Mouse (Mus musculus) embryonic facial prominence, embryonic 12.5 days (tissue): Measurements from ENCODE around the gene Cltrn. TPM values are rescaled to one million over a fixed set of nuclear protein-coding genes. Genes with fewer than 3 reads are reported as not detected.
A peak's percentile ranks its signal among the peaks of the same experiment; 100 is the strongest.

Source experiments
- ATAC-seq: fragments of 200-750 bp; cut with Nextera tagmentation; 2 replicates; pipeline ENCODE4 v1.8.0; 2017; ENCODE audit not compliant: insufficient number of reproducible peaks, insufficient read depth, low FRiP score, low TSS enrichment
- H3K27ac ChIP-seq: fragments of 300-500 bp; sonication (generic); 2 replicates; pipeline ENCODE4 v1.5.1; 2016; ENCODE audit warnings: mild to moderate bottlenecking
- H3K27me3 ChIP-seq: fragments of 300-500 bp; sonication (generic); 2 replicates; pipeline ENCODE4 v1.6.1; 2016; ENCODE audit warnings: mild to moderate bottlenecking, moderate library complexity
- H3K36me3 ChIP-seq: fragments of 300-500 bp; sonication (generic); 2 replicates; pipeline ENCODE4 v1.6.1; 2016; ENCODE audit warnings: mild to moderate bottlenecking
- H3K4me1 ChIP-seq: fragments of 300-500 bp; sonication (generic); 2 replicates; pipeline ENCODE4 v1.6.1; 2016
- H3K4me2 ChIP-seq: fragments of 300-500 bp; sonication (generic); replicated peaks from 2 replicates; pipeline ENCODE4 v1.6.1; 2016; ENCODE audit warnings: mild to moderate bottlenecking, moderate library complexity
- H3K4me3 ChIP-seq: fragments of 300-500 bp; sonication (generic); 2 replicates; pipeline ENCODE4 v1.5.1; 2016; ENCODE audit warnings: mild to moderate bottlenecking
- H3K9ac ChIP-seq: fragments of 300-500 bp; sonication (generic); 2 replicates; pipeline ENCODE4 v1.6.1; 2016; ENCODE audit warnings: mild to moderate bottlenecking, moderate library complexity
- H3K9me3 ChIP-seq: fragments of 300-500 bp; sonication (generic); 2 replicates; pipeline ENCODE4 v1.6.1; 2016; ENCODE audit warnings: mild to moderate bottlenecking, moderate library complexity
- whole genome bisulfite sequencing: fragments of 180-500 bp; shearing (Covaris S2); methylation state at CpG from one replicate; pipeline ENCODE4 v1.1.7; 2016; 5-methylcytosine and 5-hydroxymethylcytosine counted together
- polyA plus RNA-seq: library from polyadenylated mRNA; unstranded; fragments of >200 nt; fragmentation: Nextera tagmentation; extraction: Ambion mirVana; gene quantifications from 2 replicates; pipeline ENCODE4 v1.2.1, GENCODE M21; 2016

The Cltrn gene
- polyA plus RNA-seq, result 0.20 and 0.24 TPM in 2 replicates

- ATAC-seq, result no peak
- H3K36me3 ChIP-seq, result no peaks in the 10 kb centered on the region
Observed at GRCm38 (mm10) chrX:164088582-164088981, at the start of gene Cltrn. Gene Cltrn, plus strand, starts transcription at chrX:164088830.

DNA sequence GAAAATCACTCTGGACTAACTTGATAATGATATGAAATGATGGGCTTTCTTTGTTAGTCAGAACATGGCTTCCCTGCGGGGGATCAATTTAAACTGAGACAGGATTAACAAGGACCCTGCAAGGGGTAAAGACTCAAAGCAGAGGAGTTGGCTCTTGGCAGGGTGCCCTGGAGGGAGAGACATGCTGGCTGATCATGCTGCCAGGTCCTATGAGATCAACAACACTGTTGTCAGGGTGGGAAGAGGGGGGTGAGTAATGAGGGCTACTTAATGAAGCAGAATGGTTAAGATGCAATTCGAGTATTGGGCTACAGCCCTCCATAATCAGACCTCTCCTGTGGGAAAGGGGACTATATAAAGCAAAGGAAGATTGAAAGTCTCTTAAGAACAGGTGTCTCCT is 49.7 kb upstream of the Cltrn start:
- Histone ChIP-seq H3K4me1 (no peaks in the 10 kb centered on the region), H3K9ac (no peak overlapping the region), H3K27ac (no peak overlapping the region), H3K36me3 (no peaks in the 10 kb centered on the region), H3K4me2 (no peak overlapping the region), H3K9me3 (no peaks in the 10 kb centered on the region), H3K4me3 (no peak overlapping the region), H3K27me3 (peaks cover 8% of the 10 kb centered on the region; the same call in 1 of the 2 replicates)
- no peak; the same call in 1 of the 2 replicates for ATAC-seq
- WGBS, result 41% methylated on average over 2 of the region's 2 CpGs

More at GRCm38 (mm10) chrX:164088582-164088981, at the start of gene Cltrn:
- 85% methylated on average over 4 of the region's 4 CpGs for WGBS
- Histone ChIP-seq H3K27ac (no peak within 1 kb of the TSS), H3K9me3 (no peaks in the 10 kb centered on the region), H3K4me2 (no peak within 1 kb of the TSS), H3K4me1 (no peaks in the 10 kb centered on the region), H3K27me3 (peaks cover 16% of the 10 kb centered on the region; the same call in 1 of the 2 replicates), H3K9ac (no peak within 1 kb of the TSS), H3K4me3 (no peak within 1 kb of the TSS)

DNA sequence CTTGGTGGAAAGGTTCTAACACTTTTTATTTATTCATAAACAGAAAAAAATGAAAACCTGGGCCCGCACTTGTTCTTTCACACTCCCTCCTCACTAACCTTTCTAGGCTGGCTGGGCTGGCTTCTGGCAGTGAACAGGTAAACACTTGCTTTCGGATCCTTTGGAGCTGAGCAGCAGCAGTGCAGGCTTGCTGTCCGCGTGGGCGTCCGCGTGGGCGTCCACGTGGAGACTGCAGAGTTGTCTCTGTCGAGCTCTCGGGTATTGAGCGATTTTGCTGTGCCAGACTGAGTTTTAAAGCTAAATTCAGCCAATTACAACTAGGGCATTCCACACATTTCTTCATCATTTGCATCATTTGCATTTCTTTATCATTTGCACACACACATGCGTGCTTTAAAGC is 46.6 kb upstream of the Cltrn start:
- Histone ChIP-seq H3K36me3 (no peaks in the 10 kb centered on the region), H3K4me1 (no peaks in the 10 kb centered on the region), H3K4me2 (no peak overlapping the region), H3K4me3 (no peak overlapping the region), H3K9me3 (no peaks in the 10 kb centered on the region), H3K27ac (no peak overlapping the region), H3K9ac (no peak overlapping the region), H3K27me3 (peaks cover 5% of the 10 kb centered on the region; the same call in 1 of the 2 replicates)
- 74% methylated on average over 13 of the region's 13 CpGs for WGBS
- no peak for ATAC-seq

- Histone ChIP-seq H3K4me1 (no peaks in the 10 kb centered on the region), H3K27me3 (no peaks in the 10 kb centered on the region), H3K4me2 (no peak overlapping the region), H3K27ac (no peak overlapping the region), H3K9ac (no peak overlapping the region), H3K9me3 (no peaks in the 10 kb centered on the region), H3K4me3 (no peak overlapping the region), H3K36me3 (no peaks in the 10 kb centered on the region)
- WGBS, result 76% methylated on average over 2 of the region's 2 CpGs
- no peak for ATAC-seq
Observed at GRCm38 (mm10) chrX:164046736-164047135, 41.9 kb upstream of the Cltrn start.

GRCm38 (mm10) chrX:164055726-164056125 is 32.9 kb upstream of the Cltrn start:
- no peak for ATAC-seq
- 87% methylated on average over 4 of the region's 4 CpGs for WGBS
- Histone ChIP-seq H3K4me2 (no peak overlapping the region), H3K4me1 (no peaks in the 10 kb centered on the region), H3K27ac (no peak overlapping the region), H3K27me3 (0 out of 2 replicates have a peak, but pooled peaks cover 4% of the 10 kb centered on the region), H3K9ac (no peak overlapping the region), H3K4me3 (no peak overlapping the region), H3K9me3 (no peaks in the 10 kb centered on the region), H3K36me3 (no peaks in the 10 kb centered on the region)

- Histone ChIP-seq H3K9ac (no peak overlapping the region), H3K4me2 (no peak overlapping the region), H3K4me1 (no peaks in the 10 kb centered on the region), H3K27me3 (0 out of 2 replicates have a peak, but pooled peaks cover 8% of the 10 kb centered on the region), H3K9me3 (no peaks in the 10 kb centered on the region), H3K27ac (no peak overlapping the region), H3K36me3 (no peaks in the 10 kb centered on the region), H3K4me3 (no peak overlapping the region)
- 78% methylated on average over 2 of the region's 3 CpGs for WGBS
- ATAC-seq, result no peak
Observed at GRCm38 (mm10) chrX:164058523-164058922, 30.1 kb upstream of the Cltrn start.

- Histone ChIP-seq H3K27ac (no peak overlapping the region), H3K4me2 (no peak overlapping the region), H3K36me3 (no peaks in the 10 kb centered on the region), H3K27me3 (0 out of 2 replicates have a peak, but pooled peaks cover 8% of the 10 kb centered on the region), H3K9me3 (no peaks in the 10 kb centered on the region), H3K4me1 (no peaks in the 10 kb centered on the region), H3K4me3 (no peak overlapping the region), H3K9ac (no peak overlapping the region)
- 74% methylated on average over 4 of the region's 4 CpGs for WGBS
- ATAC-seq, result no peak
Observed at GRCm38 (mm10) chrX:164059070-164059469, 29.6 kb upstream of the Cltrn start.

- Histone ChIP-seq H3K27ac (no peak overlapping the region), H3K27me3 (no peaks in the 10 kb centered on the region), H3K9me3 (no peaks in the 10 kb centered on the region), H3K36me3 (no peaks in the 10 kb centered on the region), H3K4me3 (no peak overlapping the region), H3K4me2 (no peak overlapping the region), H3K9ac (no peak overlapping the region), H3K4me1 (no peaks in the 10 kb centered on the region)
- 17% methylated on average over 2 of the region's 2 CpGs for WGBS
- ATAC-seq, result no peak
Observed at GRCm38 (mm10) chrX:164066185-164066584, 22.4 kb upstream of the Cltrn start.

- Histone ChIP-seq H3K9ac (no peak overlapping the region), H3K4me3 (no peak overlapping the region), H3K27me3 (no peaks in the 10 kb centered on the region), H3K4me1 (no peaks in the 10 kb centered on the region), H3K9me3 (no peaks in the 10 kb centered on the region), H3K36me3 (0 out of 2 replicates have a peak, but pooled peaks cover 3% of the 10 kb centered on the region), H3K27ac (no peak overlapping the region), H3K4me2 (no peak overlapping the region)
- ATAC-seq, result no peak
- WGBS, result 83% methylated on average over 4 of the region's 4 CpGs
Observed at GRCm38 (mm10) chrX:164068968-164069367, 19.7 kb upstream of the Cltrn start.

DNA sequence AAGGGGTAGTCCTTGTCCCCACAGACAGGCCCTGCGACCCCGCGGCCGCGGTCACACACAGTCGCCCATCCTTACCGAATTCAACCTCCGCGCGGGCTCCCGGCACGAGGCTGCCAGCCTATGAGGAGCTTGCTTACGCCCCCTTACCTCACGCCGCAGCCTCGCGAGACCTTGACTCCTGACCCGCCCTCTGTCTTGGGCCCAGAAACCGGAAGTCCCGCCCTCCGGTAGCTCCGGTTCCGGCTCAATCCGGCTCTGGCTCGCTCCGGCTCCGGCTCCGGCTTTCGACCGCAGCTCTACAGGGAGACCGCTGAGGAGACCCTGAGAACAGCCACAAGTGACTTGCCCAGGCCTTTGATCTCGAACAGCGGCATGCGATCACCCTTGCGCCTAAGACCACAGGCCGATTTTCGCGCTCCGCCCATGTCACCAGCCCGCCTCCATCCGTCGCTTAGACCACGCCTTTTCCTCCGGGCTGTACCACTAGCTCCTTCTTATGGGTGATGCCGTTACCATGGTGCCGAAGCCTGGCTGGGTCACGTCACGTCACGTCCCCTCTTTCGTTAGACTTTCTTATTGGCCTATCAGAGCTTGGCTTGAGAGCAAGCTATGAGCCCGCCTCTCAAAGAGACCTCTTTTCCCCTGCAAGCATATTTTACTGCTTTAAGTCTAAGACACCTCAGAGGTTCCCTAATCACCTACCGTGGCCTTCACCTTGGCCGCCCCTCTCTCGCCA is 12.4 kb upstream of the Cltrn start, which contains the start of gene Siah1b:
Siah1b (minus strand) TSS at position 454 of the 736 bp plus-strand sequence.
- Histone ChIP-seq H3K27ac (peak within 1 kb of the TSS; percentile 81), H3K27me3 (0 out of 2 replicates have a peak, but pooled peaks cover 2% of the 10 kb centered on the region), H3K4me1 (no peaks in the 10 kb centered on the region), H3K4me3 (peak within 1 kb of the TSS; percentile 55), H3K4me2 (peak within 1 kb of the TSS; percentile 67), H3K9me3 (no peaks in the 10 kb centered on the region), H3K9ac (peak within 1 kb of the TSS; percentile 52), H3K36me3 (0 out of 2 replicates have a peak, but pooled peaks cover 3% of the 10 kb centered on the region)
- ATAC-seq, result peak; percentile 98
- WGBS, result 19% methylated on average over 54 of the region's 54 CpGs

DNA sequence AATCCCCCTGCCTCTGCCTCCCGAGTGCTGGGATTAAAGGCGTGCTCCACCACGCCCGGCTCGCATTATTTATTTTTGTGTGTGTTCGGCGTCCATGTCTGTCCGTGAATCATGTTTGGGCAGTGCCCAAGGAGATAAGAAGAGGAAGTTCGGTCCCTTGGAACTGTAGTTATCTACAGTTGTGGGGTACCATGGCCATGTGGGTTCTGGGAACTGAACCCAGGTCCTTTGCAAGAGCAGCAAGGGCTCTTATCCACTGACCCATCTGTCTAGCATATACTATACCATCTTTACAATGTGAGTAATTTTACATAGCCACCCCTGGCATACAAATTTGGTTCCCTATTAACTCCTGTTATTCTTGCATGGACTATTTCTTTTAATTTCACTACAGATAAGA is 6.6 kb upstream of the Cltrn start:
- Histone ChIP-seq H3K9me3 (no peaks in the 10 kb centered on the region), H3K4me1 (no peaks in the 10 kb centered on the region), H3K27ac (no peak overlapping the region), H3K4me2 (no peak overlapping the region), H3K4me3 (no peak overlapping the region), H3K27me3 (0 out of 2 replicates have a peak, but pooled peaks cover 4% of the 10 kb centered on the region), H3K36me3 (no peaks in the 10 kb centered on the region), H3K9ac (no peak overlapping the region)
- no peak for ATAC-seq
- 90% methylated on average over 9 of the region's 9 CpGs for WGBS

DNA sequence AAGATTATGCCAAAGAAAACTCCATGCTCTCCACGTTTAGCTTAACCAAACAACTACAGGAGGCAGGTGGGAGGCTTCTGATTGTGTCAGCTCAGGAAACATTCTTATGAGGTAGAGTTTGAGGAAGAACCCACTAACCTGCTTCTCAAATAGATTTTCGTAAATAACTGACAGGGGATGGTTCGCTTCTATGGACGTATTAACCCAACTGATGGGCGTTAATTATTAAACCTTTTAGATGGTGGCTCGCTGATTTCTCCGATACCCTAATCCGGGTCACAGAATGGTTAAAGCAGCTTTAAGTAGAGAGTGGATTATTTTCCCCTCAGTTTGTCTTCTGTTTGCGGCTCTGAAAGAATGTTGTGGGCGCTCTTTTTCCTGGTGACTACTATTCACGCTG is 1.3 kb downstream of the Cltrn start:
- no peak overlapping the region for H3K4me3 ChIP-seq
- no peaks in the 10 kb centered on the region for H3K4me1 ChIP-seq
- no peak overlapping the region for H3K9ac ChIP-seq
- peaks cover 16% of the 10 kb centered on the region; the same call in 1 of the 2 replicates for H3K27me3 ChIP-seq
- no peaks in the 10 kb centered on the region for H3K9me3 ChIP-seq
- H3K36me3 ChIP-seq, result no peaks in the 10 kb centered on the region
- 79% methylated on average over 11 of the region's 11 CpGs for WGBS
- no peak for ATAC-seq
- no peak overlapping the region for H3K27ac ChIP-seq
- no peak overlapping the region for H3K4me2 ChIP-seq
